Mouse (Mus musculus) embryonic fibroblast, embryonic 13.5 days (primary cell): ENCODE data around the gene B230104I21Rik. TPM values are rescaled to one million over a fixed set of nuclear protein-coding genes. Genes with fewer than 3 reads are reported as not detected.

Source experiments
- H3K27ac ChIP-seq: 2 replicates; pipeline ENCODE4 v1.5.1; 2012; ENCODE audit warnings: low read length, control low read depth, inconsistent platforms; ENCODE audit not compliant: insufficient read depth
- H3K4me1 ChIP-seq: 2 replicates; pipeline ENCODE4 v1.6.1; 2011; ENCODE audit warnings: low read length; ENCODE audit not compliant: control insufficient read depth, insufficient read depth
- H3K4me3 ChIP-seq: 2 replicates; pipeline ENCODE4 v1.5.1; 2011; ENCODE audit warnings: mild to moderate bottlenecking, control low read depth, low read length; ENCODE audit not compliant: insufficient read depth
- CTCF ChIP-seq: IDR thresholded peaks from 2 replicates; pipeline ENCODE4 v1.5.1; 2011; ENCODE audit warnings: mild to moderate bottlenecking, control low read depth, low read length, moderate library complexity, borderline replicate concordance; ENCODE audit not compliant: insufficient read depth
- POLR2A ChIP-seq: IDR thresholded peaks from 2 replicates; pipeline ENCODE4 v1.6.1; 2011; ENCODE audit warnings: low read depth, mild to moderate bottlenecking, control low read depth, low read length, moderate library complexity
- polyA plus RNA-seq: library from polyadenylated mRNA; stranded (reverse); fragments of >200 nt; gene quantifications from 2 replicates; pipeline ENCODE4 v1.2.4, GENCODE M21; 2011; ENCODE audit warnings: low read depth; ENCODE audit not compliant: missing spikeins, insufficient read length

The B230104I21Rik gene
- polyA plus RNA-seq, 1 experiment: not detected

GRCm38 (mm10) chr4:154346731-154347522 lies 11.0 kb downstream of the B230104I21Rik start:
- Histone ChIP-seq H3K4me3 (no peak overlapping the region), H3K4me1 (no peaks in the 10 kb centered on the region), H3K27ac (no peak overlapping the region)
- TF ChIP-seq CTCF: no peak
- no peak for TF ChIP-seq POLR2A

- no peaks in the 10 kb centered on the region for H3K4me1 ChIP-seq
- H3K4me3 ChIP-seq: no peak overlapping the region
- TF ChIP-seq CTCF: no peak
- no peak for TF ChIP-seq POLR2A
- no peak overlapping the region for H3K27ac ChIP-seq
These were observed 12.4 kb downstream of the B230104I21Rik start for GRCm38 (mm10) chr4:154348197-154348786.

DNA sequence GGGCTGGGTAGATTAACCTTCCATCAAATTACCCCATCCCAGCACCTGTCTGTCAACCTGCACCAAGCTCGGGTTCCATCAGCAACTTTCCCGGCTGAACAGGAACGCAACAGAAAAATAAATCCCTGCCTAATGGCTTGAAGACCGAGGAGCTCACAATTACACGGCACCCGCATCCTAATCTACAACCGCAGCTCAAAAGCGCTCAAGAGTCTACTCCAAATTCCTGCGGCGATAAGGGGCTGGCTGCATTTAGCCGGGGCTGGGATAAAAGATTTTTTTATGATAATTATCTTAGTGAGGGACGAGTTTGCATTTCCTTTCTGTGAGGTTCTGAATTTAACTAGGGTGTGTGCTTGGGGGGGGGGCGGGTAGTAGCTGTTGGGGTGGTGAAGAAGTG lies 16.3 kb downstream of the B230104I21Rik start:
- H3K4me3 ChIP-seq: no peak overlapping the region
- TF ChIP-seq POLR2A (no peak), CTCF (no peak)
- H3K4me1 ChIP-seq: no peaks in the 10 kb centered on the region
- no peak overlapping the region for H3K27ac ChIP-seq

DNA sequence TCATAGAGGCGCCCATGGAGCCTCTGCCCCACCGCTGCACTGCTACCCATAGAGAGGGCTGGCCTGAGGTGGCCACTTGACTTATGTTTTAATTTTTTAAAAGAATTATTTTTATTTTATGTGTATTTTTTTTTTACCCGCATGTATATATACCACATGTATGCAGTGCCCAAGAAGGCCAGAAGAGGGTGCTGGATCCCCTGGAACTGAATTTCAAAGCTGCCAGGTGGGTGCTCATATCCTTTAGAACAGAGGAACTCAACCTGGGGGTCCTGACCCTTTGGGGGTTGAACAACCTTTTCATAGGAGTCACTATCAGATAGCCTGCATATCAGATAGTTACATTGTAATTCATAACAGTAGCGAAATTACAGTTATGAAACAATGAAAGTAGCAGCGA lies 19.5 kb downstream of the B230104I21Rik start:
- Histone ChIP-seq H3K4me1 (no peaks in the 10 kb centered on the region), H3K27ac (no peak overlapping the region), H3K4me3 (no peak overlapping the region)
- TF ChIP-seq POLR2A (no peak), CTCF (no peak)

DNA sequence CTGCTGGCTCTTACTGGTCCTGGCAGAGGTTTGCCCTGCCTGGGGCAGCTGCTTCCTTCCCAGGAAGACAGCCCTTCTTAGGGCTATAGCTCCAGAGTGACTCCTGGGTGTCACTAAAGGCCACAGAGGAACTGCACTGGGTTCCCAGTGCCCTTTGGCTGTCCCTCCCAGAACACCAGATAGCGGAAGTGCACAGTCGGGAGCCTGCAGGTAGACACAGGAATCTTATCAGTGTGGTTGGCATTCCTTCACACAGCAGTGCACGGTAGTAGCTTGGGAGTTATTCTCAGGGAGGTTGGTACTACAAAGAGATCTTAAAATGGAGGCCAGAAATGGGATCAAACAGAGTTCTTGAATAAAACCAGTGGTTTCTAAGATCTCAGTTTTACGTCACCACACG lies 22.4 kb downstream of the B230104I21Rik start:
- Histone ChIP-seq H3K27ac (no peak overlapping the region), H3K4me3 (no peak overlapping the region), H3K4me1 (no peaks in the 10 kb centered on the region)
- no peak for TF ChIP-seq POLR2A
- no peak for TF ChIP-seq CTCF

- TF ChIP-seq POLR2A (no peak), CTCF (no peak)
- Histone ChIP-seq H3K4me3 (no peak overlapping the region), H3K4me1 (no peaks in the 10 kb centered on the region), H3K27ac (no peak overlapping the region)
These were observed 22.9 kb downstream of the B230104I21Rik start for GRCm38 (mm10) chr4:154358816-154359215.

GRCm38 (mm10) chr4:154359762-154360300 lies 23.9 kb downstream of the B230104I21Rik start:
- Histone ChIP-seq H3K4me3 (no peak overlapping the region), H3K27ac (no peak overlapping the region), H3K4me1 (no peaks in the 10 kb centered on the region)
- TF ChIP-seq POLR2A (no peak), CTCF (no peak)

- TF ChIP-seq POLR2A (no peak), CTCF (no peak)
- H3K4me1 ChIP-seq: no peaks in the 10 kb centered on the region
- H3K4me3 ChIP-seq: no peak overlapping the region
- H3K27ac ChIP-seq: no peak overlapping the region
These were observed 24.5 kb downstream of the B230104I21Rik start for GRCm38 (mm10) chr4:154360441-154360840.

GRCm38 (mm10) chr4:154360850-154361249 lies 24.9 kb downstream of the B230104I21Rik start:
- Histone ChIP-seq H3K27ac (no peak overlapping the region), H3K4me1 (no peaks in the 10 kb centered on the region), H3K4me3 (no peak overlapping the region)
- no peak for TF ChIP-seq POLR2A
- no peak for TF ChIP-seq CTCF

DNA sequence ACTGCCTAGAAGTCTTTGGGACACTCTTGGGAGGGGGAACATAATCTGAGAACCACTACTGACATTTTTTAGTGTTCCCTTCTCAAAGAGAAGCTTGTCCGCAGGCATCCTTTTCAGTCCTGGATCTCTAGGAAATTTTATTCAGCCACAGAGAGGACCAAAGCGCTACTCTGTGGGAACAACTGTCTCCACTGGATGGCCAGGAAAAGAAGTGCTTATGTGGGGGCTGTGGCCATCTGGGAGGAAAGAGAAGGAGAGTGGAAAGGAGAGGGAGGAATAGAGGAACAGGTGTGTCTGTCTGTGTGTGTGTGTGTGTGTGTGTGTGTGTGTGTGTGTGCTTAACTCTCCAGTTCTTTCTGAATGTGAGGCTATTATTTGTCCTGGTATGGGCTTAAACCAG lies 28.8 kb downstream of the B230104I21Rik start:
- TF ChIP-seq CTCF (no peak), POLR2A (no peak)
- no peak overlapping the region for H3K4me3 ChIP-seq
- H3K4me1 ChIP-seq: no peaks in the 10 kb centered on the region
- H3K27ac ChIP-seq: no peak overlapping the region
